Mouse (Mus musculus): ENCODE data around the gene Nfkbie. TPM values are rescaled to one million over a fixed set of nuclear protein-coding genes. Genes with fewer than 3 reads are reported as not detected.

Gene Nfkbie
- polyA plus RNA-seq, 1 experiment from 2014 or later = 4.2 TPM

GRCm38 (mm10) chr17:45596631-45597396, 41.3 kb downstream of the Nfkbie start:
- no peak overlapping the region for H3K4me3 ChIP-seq (ENCODE audit: low read depth, low read length)
- H3K9ac ChIP-seq (replicated peaks; ENCODE audit: low read depth, low read length) = no peak overlapping the region
- H3K27ac ChIP-seq (ENCODE audit: low read length) = 0 out of 2 replicates have a peak overlapping the region, but pooled peaks have one; percentile 17
- no peaks in the 10 kb centered on the region for H3K27me3 ChIP-seq (ENCODE audit: control insufficient read depth, insufficient read depth, low read length)
- H3K4me2 ChIP-seq (replicated peaks; ENCODE audit: low read depth, low read length) = no peak overlapping the region
- peaks cover 49% of the 10 kb centered on the region for H3K4me1 ChIP-seq (ENCODE audit: control insufficient read depth, insufficient read depth, low read length)
- H3K9me3 ChIP-seq (ENCODE audit: control insufficient read depth, low read depth, low read length) = no peaks in the 10 kb centered on the region
- ATAC-seq (ENCODE audit: insufficient number of reproducible peaks, insufficient read depth, low FRiP score, low read depth) = peak; percentile 31; the same call in 1 of the 2 replicates
- no peaks in the 10 kb centered on the region for H3K36me3 ChIP-seq (ENCODE audit: control insufficient read depth, insufficient read depth, low read length)
- WGBS = 44% methylated on average over 11 of the region's 11 CpGs

DNA sequence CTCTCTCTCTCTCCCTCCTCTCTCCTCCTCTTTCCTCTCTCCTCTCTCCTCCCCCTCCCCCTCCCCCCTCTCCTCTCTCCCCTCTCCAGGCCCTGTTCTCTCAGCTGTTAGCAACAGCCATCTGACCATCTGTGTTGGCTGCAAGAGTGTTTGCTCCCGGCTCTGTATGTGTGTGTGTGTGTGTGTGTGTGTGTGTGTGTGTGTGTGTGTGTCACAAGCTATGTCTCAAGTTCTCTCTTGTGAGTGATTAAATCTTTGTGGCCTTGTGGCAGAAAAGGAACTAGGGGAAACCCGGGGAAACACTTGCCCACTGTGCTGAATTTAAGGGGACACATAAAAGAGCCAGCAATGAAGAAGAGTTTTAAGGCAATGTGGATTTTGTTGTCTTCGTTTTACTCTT, 42.3 kb downstream of the Nfkbie start:
- no peak overlapping the region for H3K4me2 ChIP-seq (replicated peaks; ENCODE audit: low read depth, low read length)
- H3K27ac ChIP-seq (ENCODE audit: low read length) = no peak overlapping the region
- no peak overlapping the region for H3K4me3 ChIP-seq (ENCODE audit: low read depth, low read length)
- peaks cover 42% of the 10 kb centered on the region for H3K4me1 ChIP-seq (ENCODE audit: control insufficient read depth, insufficient read depth, low read length)
- H3K27me3 ChIP-seq (ENCODE audit: control insufficient read depth, insufficient read depth, low read length) = no peaks in the 10 kb centered on the region
- ATAC-seq (ENCODE audit: insufficient number of reproducible peaks, insufficient read depth, low FRiP score, low read depth) = no peak
- no peak overlapping the region for H3K9ac ChIP-seq (replicated peaks; ENCODE audit: low read depth, low read length)
- H3K36me3 ChIP-seq (ENCODE audit: control insufficient read depth, insufficient read depth, low read length) = no peaks in the 10 kb centered on the region
- H3K9me3 ChIP-seq (ENCODE audit: control insufficient read depth, low read depth, low read length) = no peaks in the 10 kb centered on the region
- WGBS = 42% methylated on average over 3 of the region's 3 CpGs

GRCm38 (mm10) chr17:45598376-45598775, 42.9 kb downstream of the Nfkbie start:
- H3K27me3 ChIP-seq (ENCODE audit: control insufficient read depth, insufficient read depth, low read length) = no peaks in the 10 kb centered on the region
- H3K9ac ChIP-seq (replicated peaks; ENCODE audit: low read depth, low read length) = no peak overlapping the region
- no peak overlapping the region for H3K27ac ChIP-seq (ENCODE audit: low read length)
- H3K9me3 ChIP-seq (ENCODE audit: control insufficient read depth, low read depth, low read length) = no peaks in the 10 kb centered on the region
- H3K4me3 ChIP-seq (ENCODE audit: low read depth, low read length) = no peak overlapping the region
- 71% methylated on average over 2 of the region's 2 CpGs for WGBS
- H3K36me3 ChIP-seq (ENCODE audit: control insufficient read depth, insufficient read depth, low read length) = no peaks in the 10 kb centered on the region
- no peak overlapping the region for H3K4me2 ChIP-seq (replicated peaks; ENCODE audit: low read depth, low read length)
- no peak for ATAC-seq (ENCODE audit: insufficient number of reproducible peaks, insufficient read depth, low FRiP score, low read depth)
- H3K4me1 ChIP-seq (ENCODE audit: control insufficient read depth, insufficient read depth, low read length) = peaks cover 36% of the 10 kb centered on the region

DNA sequence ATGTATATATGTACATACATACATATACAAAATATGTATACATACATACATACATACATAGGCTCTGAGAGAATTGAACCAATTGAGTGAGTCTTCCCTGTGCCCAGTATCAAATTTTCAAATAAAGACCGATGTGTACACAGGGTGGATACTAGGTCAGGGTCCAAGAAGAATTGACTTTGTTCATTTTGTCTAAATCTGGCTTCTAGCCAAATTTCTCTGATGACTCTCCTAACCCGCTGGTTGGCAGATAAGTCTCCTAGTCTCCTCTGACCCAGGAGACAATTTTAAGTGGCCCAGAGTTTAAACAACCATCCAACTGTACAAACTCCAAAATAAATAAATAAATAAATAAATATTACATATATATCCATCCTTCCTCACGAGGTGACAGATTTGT, 43.4 kb downstream of the Nfkbie start:
- ATAC-seq (ENCODE audit: insufficient number of reproducible peaks, insufficient read depth, low FRiP score, low read depth) = no peak
- no peak overlapping the region; the same call in 1 of the 2 replicates for H3K9ac ChIP-seq (replicated peaks; ENCODE audit: low read depth, low read length)
- no peaks in the 10 kb centered on the region for H3K9me3 ChIP-seq (ENCODE audit: control insufficient read depth, low read depth, low read length)
- H3K4me2 ChIP-seq (replicated peaks; ENCODE audit: low read depth, low read length) = peak overlapping the region; percentile 55
- H3K27me3 ChIP-seq (ENCODE audit: control insufficient read depth, insufficient read depth, low read length) = no peaks in the 10 kb centered on the region
- H3K4me1 ChIP-seq (ENCODE audit: control insufficient read depth, insufficient read depth, low read length) = peaks cover 31% of the 10 kb centered on the region
- no peaks in the 10 kb centered on the region for H3K36me3 ChIP-seq (ENCODE audit: control insufficient read depth, insufficient read depth, low read length)
- no peak overlapping the region for H3K27ac ChIP-seq (ENCODE audit: low read length)
- 33% methylated on average over 3 of the region's 3 CpGs for WGBS
- peak overlapping the region; percentile 22; the same call in 1 of the 2 replicates for H3K4me3 ChIP-seq (ENCODE audit: low read depth, low read length)

DNA sequence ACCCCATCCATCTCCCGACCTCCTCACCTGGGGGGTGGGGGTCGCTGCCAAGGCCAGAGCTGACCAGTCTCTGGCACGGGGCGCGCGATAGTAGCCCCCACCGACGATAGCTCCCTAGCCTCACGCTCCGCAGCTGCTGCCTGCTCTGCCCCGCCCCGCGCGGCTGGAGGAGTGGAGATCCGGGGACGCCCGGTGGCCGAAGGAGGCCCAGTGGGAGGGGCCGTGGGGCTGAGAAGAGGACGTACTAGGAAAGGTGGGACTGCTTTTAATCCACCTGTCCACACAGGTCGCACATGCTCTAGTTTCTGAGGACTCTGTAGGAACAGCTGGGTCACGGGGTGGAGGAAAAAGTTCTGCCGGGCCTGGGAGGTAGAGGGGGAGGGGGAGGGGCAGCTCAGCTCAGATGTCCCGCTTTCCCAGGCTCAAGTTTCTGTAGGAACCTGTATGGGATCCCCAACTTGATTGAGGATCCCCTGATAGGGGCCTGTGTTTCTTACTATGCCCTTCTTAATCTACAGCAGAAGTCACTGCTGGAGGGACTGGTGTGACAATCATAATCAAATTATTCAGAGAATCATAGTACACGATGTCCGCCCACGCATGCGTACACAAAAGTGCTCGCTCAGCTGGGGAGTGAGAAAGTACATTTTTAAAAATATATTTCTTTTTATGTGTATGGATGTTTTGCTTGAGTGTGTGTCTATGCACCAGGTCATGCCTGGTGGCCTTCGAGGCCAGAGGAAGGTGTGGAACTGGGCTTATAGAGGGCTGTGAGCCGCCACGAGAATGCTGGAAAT, 44.1 kb downstream of the Nfkbie start, which contains the start of gene Slc29a1:
Gene Slc29a1 (minus strand): TSS at position 161 of the 797 bp plus-strand sequence.
- no peaks in the 10 kb centered on the region for H3K9me3 ChIP-seq (ENCODE audit: control insufficient read depth, low read depth, low read length)
- ATAC-seq (ENCODE audit: insufficient number of reproducible peaks, insufficient read depth, low FRiP score, low read depth) = peak; percentile 70
- H3K4me3 ChIP-seq (ENCODE audit: low read depth, low read length) = peak within 1 kb of the TSS; percentile 22
- no peak within 1 kb of the TSS for H3K27ac ChIP-seq (ENCODE audit: low read length)
- no peaks in the 10 kb centered on the region for H3K27me3 ChIP-seq (ENCODE audit: control insufficient read depth, insufficient read depth, low read length)
- H3K36me3 ChIP-seq (ENCODE audit: control insufficient read depth, insufficient read depth, low read length) = no peaks in the 10 kb centered on the region
- H3K4me1 ChIP-seq (ENCODE audit: control insufficient read depth, insufficient read depth, low read length) = peaks cover 24% of the 10 kb centered on the region
- WGBS = 17% methylated on average over 32 of the region's 32 CpGs
- peak within 1 kb of the TSS; percentile 55 for H3K4me2 ChIP-seq (replicated peaks; ENCODE audit: low read depth, low read length)
- H3K9ac ChIP-seq (replicated peaks; ENCODE audit: low read depth, low read length) = no peak within 1 kb of the TSS; the same call in 1 of the 2 replicates

GRCm38 (mm10) chr17:45600267-45600666, 44.8 kb downstream of the Nfkbie start:
- H3K27ac ChIP-seq (ENCODE audit: low read length) = no peak overlapping the region
- no peak overlapping the region for H3K4me2 ChIP-seq (replicated peaks; ENCODE audit: low read depth, low read length)
- peaks cover 20% of the 10 kb centered on the region for H3K4me1 ChIP-seq (ENCODE audit: control insufficient read depth, insufficient read depth, low read length)
- no peak for ATAC-seq (ENCODE audit: insufficient number of reproducible peaks, insufficient read depth, low FRiP score, low read depth)
- no peak overlapping the region for H3K4me3 ChIP-seq (ENCODE audit: low read depth, low read length)
- no peaks in the 10 kb centered on the region for H3K9me3 ChIP-seq (ENCODE audit: control insufficient read depth, low read depth, low read length)
- 76% methylated on average over 8 of the region's 8 CpGs for WGBS
- H3K36me3 ChIP-seq (ENCODE audit: control insufficient read depth, insufficient read depth, low read length) = no peaks in the 10 kb centered on the region
- no peaks in the 10 kb centered on the region for H3K27me3 ChIP-seq (ENCODE audit: control insufficient read depth, insufficient read depth, low read length)
- H3K9ac ChIP-seq (replicated peaks; ENCODE audit: low read depth, low read length) = no peak overlapping the region

- H3K4me1 ChIP-seq (ENCODE audit: control insufficient read depth, insufficient read depth, low read length) = peaks cover 20% of the 10 kb centered on the region
- no peak overlapping the region for H3K4me2 ChIP-seq (replicated peaks; ENCODE audit: low read depth, low read length)
- H3K9ac ChIP-seq (replicated peaks; ENCODE audit: low read depth, low read length) = no peak overlapping the region
Observed at GRCm38 (mm10) chr17:45601325-45601724, 45.8 kb downstream of the Nfkbie start.

GRCm38 (mm10) chr17:45601877-45602304, 46.4 kb downstream of the Nfkbie start, which contains the start of gene Mymx:
Mymx (minus strand) TSS chr17:45602102.
- Histone ChIP-seq H3K4me2 (replicated peaks; ENCODE audit: low read depth, low read length) (no peak within 1 kb of the TSS), H3K36me3 (ENCODE audit: control insufficient read depth, insufficient read depth, low read length) (no peaks in the 10 kb centered on the region), H3K27me3 (ENCODE audit: control insufficient read depth, insufficient read depth, low read length) (no peaks in the 10 kb centered on the region), H3K9me3 (ENCODE audit: control insufficient read depth, low read depth, low read length) (no peaks in the 10 kb centered on the region), H3K4me1 (ENCODE audit: control insufficient read depth, insufficient read depth, low read length) (peaks cover 18% of the 10 kb centered on the region), H3K27ac (ENCODE audit: low read length) (no peak within 1 kb of the TSS), H3K9ac (replicated peaks; ENCODE audit: low read depth, low read length) (no peak within 1 kb of the TSS), H3K4me3 (ENCODE audit: low read depth, low read length) (no peak within 1 kb of the TSS)
- no peak for ATAC-seq (ENCODE audit: insufficient number of reproducible peaks, insufficient read depth, low FRiP score, low read depth)
- 30% methylated on average over 6 of the region's 6 CpGs for WGBS

More at GRCm38 (mm10) chr17:45601325-45601724, 45.8 kb downstream of the Nfkbie start:
- H3K9me3 ChIP-seq (ENCODE audit: control insufficient read depth, low read depth, low read length) = no peaks in the 10 kb centered on the region
- H3K27ac ChIP-seq (ENCODE audit: low read length) = no peak overlapping the region
- no peaks in the 10 kb centered on the region for H3K27me3 ChIP-seq (ENCODE audit: control insufficient read depth, insufficient read depth, low read length)
- no peaks in the 10 kb centered on the region for H3K36me3 ChIP-seq (ENCODE audit: control insufficient read depth, insufficient read depth, low read length)
- H3K4me3 ChIP-seq (ENCODE audit: low read depth, low read length) = no peak overlapping the region
- no peak for ATAC-seq (ENCODE audit: insufficient number of reproducible peaks, insufficient read depth, low FRiP score, low read depth)
- WGBS = 19% methylated on average over 22 of the region's 22 CpGs

Data from stomach, embryonic 14.5 days (tissue).